Mouse (Mus musculus): ENCODE measurements around the gene Sh3kbp1. TPM values are rescaled to one million over a fixed set of nuclear protein-coding genes. Genes with fewer than 3 reads are reported as not detected.

The Sh3kbp1 gene
- total and polyA plus RNA-seq, 3 experiments: 18.6 to 37.7 TPM; not detected in 1

GRCm38 (mm10) chrX:159907703-159908102, 280.6 kb downstream of the Sh3kbp1 start:
- Histone ChIP-seq H3K4me1 (ENCODE audit: control insufficient read depth in 1 of 2, insufficient read depth in 2 of 2, low read length in 2 of 2) (peaks cover 31 to 36% of the 10 kb centered on the region in 2 experiments), H3K9ac (ENCODE audit: control insufficient read depth, low read depth, low read length, poor library complexity, severe bottlenecking) (no peak overlapping the region), H3K4me3 (ENCODE audit: control insufficient read depth in 1 of 2, insufficient read depth in 1 of 2, low read depth in 2 of 2, low read length in 2 of 2) (no peak overlapping the region), H3K36me3 (ENCODE audit: control insufficient read depth in 1 of 2, insufficient read depth in 2 of 2, low read length in 2 of 2) (peaks cover 0 to 44% of the 10 kb centered on the region in 2 experiments; a peak in 2 of 4 replicates), H3K79me2 (ENCODE audit: control insufficient read depth, insufficient read depth, low read length, poor library complexity) (no peaks in the 10 kb centered on the region), H3K27me3 (ENCODE audit: control insufficient read depth in 1 of 2, insufficient read depth in 2 of 2, low read length in 2 of 2) (no peaks in the 10 kb centered on the region), H3K9me3 (replicated peaks; ENCODE audit: insufficient read depth, low read length) (no peaks in the 10 kb centered on the region), H3K27ac (ENCODE audit: control insufficient read depth, low read depth, low read length) (no peak overlapping the region)
- TF ChIP-seq POLR2AphosphoS5 (IDR thresholded peaks at IDR 0.05; ENCODE audit: borderline replicate concordance, low read depth, low read length) (no peak), CHD2 (IDR thresholded peaks at IDR 0.05; ENCODE audit: low read length) (no peak), RAD21 (IDR thresholded peaks at IDR 0.05; ENCODE audit: low read depth, low read length) (no peak), BHLHE40 (IDR thresholded peaks at IDR 0.05; ENCODE audit: borderline replicate concordance, low read depth, low read length) (0 out of 2 replicates have a peak, but pooled peaks have one; percentile 7), MAFK (IDR thresholded peaks at IDR 0.05; ENCODE audit: borderline replicate concordance, low read depth, low read length) (peak; percentile 48; the same call in 1 of the 2 replicates), ELF1 (IDR thresholded peaks at IDR 0.05; ENCODE audit: low read depth, low read length) (no peak), TCF12 (IDR thresholded peaks at IDR 0.05; ENCODE audit: low read depth, low read length) (peak; percentile 66), GATA1 (IDR thresholded peaks at IDR 0.05; ENCODE audit: low read depth, low read length) (peak; percentile 86), ZKSCAN1 (IDR thresholded peaks at IDR 0.05; ENCODE audit: low read depth, low read length) (no peak), MXI1 (IDR thresholded peaks at IDR 0.05; ENCODE audit: low read depth, low read length) (peak; percentile 52; the same call in 1 of the 2 replicates), MYC (IDR thresholded peaks at IDR 0.05; ENCODE audit: low read depth, low read length) (0 out of 2 replicates have a peak, but pooled peaks have one; percentile 37), RCOR1 (IDR thresholded peaks at IDR 0.05; ENCODE audit: low read depth, low read length) (peak; percentile 71), ZMIZ1 (IDR thresholded peaks at IDR 0.05; ENCODE audit: low read depth, low read length) (no peak), ETS1 (IDR thresholded peaks at IDR 0.05; ENCODE audit: low read depth, low read length) (peak; percentile 93), SIN3A (IDR thresholded peaks at IDR 0.05; ENCODE audit: low read length) (peak; percentile 67; the same call in 1 of the 2 replicates), EP300 (IDR thresholded peaks at IDR 0.05; ENCODE audit: low read depth in 1 of 2, low read length in 2 of 2) (peak; percentile 73 to 80; a peak in 3 of 4 replicates), POLR2A (IDR thresholded peaks at IDR 0.05; ENCODE audit: control insufficient read depth in 1 of 2, insufficient read depth in 1 of 2, low read depth in 1 of 2, low read length in 2 of 2, poor library complexity in 1 of 2) (no peak), SMC3 (IDR thresholded peaks at IDR 0.05; ENCODE audit: low read depth, low read length) (no peak), TAL1 (IDR thresholded peaks at IDR 0.05; ENCODE audit: low read length) (peak; percentile 27), ZNF384 (IDR thresholded peaks at IDR 0.05; ENCODE audit: low read depth, low read length) (no peak)
- peak; percentile 70 for DNase-seq (ENCODE audit: low read depth, low spot score)
